19 mouse cellular contexts compared by ENCODE assay signal in genomic region chr2:93890143-93890542, GRCm38 (mm10). TPM values are rescaled to one million over a fixed set of nuclear protein-coding genes. Genes with fewer than 3 reads are reported as not detected.
"Had no signal": no experiment of that assay in that cellular context is flagged by ENCODE, and none has a peak within 500 bp of the region (broad histone marks: within the 10 kb centered on the region; RNA-seq: fewer than 3 reads in every experiment).

No protein-coding gene starts in this region.

- H3K36me3 ChIP-seq: kidney, embryonic 15.5 days; limb, embryonic 15.5 days; liver, embryonic 12.5 days; lung, embryonic 15.5 days; midbrain, embryonic 15.5 days; stomach, embryonic 15.5 days had no signal

- H3K9me3 ChIP-seq: kidney, embryonic 15.5 days; limb, embryonic 15.5 days; liver, embryonic 12.5 days; lung, embryonic 15.5 days; megakaryocyte, embryonic 14.5 days; midbrain, embryonic 15.5 days; stomach, embryonic 15.5 days had no signal

- H3K4me2 ChIP-seq: kidney, embryonic 15.5 days; limb, embryonic 15.5 days; liver, embryonic 12.5 days; lung, embryonic 15.5 days; midbrain, embryonic 11.5 days; midbrain, embryonic 15.5 days; stomach, embryonic 15.5 days had no signal

- H3K27me3 ChIP-seq: kidney, embryonic 15.5 days; limb, embryonic 15.5 days; liver, embryonic 12.5 days; lung, embryonic 15.5 days; midbrain, embryonic 15.5 days; stomach, embryonic 15.5 days had no signal

- DNase-seq: kidney, adult 11 months; kidney, postnatal 14 days; lung, postnatal 4 days; right cerebral cortex, postnatal 4 days; spleen, adult 18-20 months; thymus, adult 2 months; thymus, postnatal 25 days had no signal

- H3K9ac ChIP-seq: kidney, embryonic 15.5 days; limb, embryonic 15.5 days; liver, embryonic 12.5 days; lung, embryonic 15.5 days; midbrain, embryonic 15.5 days; stomach, embryonic 15.5 days had no signal

- H3K4me3 ChIP-seq: kidney, embryonic 15.5 days; left cerebral cortex, adult 2 months; limb, embryonic 15.5 days; liver, embryonic 12.5 days; lung, embryonic 15.5 days; megakaryocyte, embryonic 14.5 days; midbrain, embryonic 15.5 days; stomach, embryonic 15.5 days had no signal

- H3K27ac ChIP-seq: left cerebral cortex, adult 2 months; limb, embryonic 15.5 days; liver, embryonic 12.5 days had no signal

- ATAC-seq: liver, embryonic 12.5 days; midbrain, embryonic 15.5 days had no signal

RNA-seq across cellular contexts. Expression of gene Accsl, which starts 21.2 kb away (rescaled TPM):
- polyA plus RNA-seq: kidney, embryonic 15.5 days; limb, embryonic 11.5 days; limb, embryonic 15.5 days; liver, embryonic 12.5 days; liver, embryonic 16.5 days; testis, adult 2 months had no signal
